Mouse (Mus musculus): Measurements from ENCODE around the gene Trnau1ap.
A peak's percentile ranks its signal among the peaks of the same experiment; 100 is the strongest.
"Not testable (repeated sequence)": the region's sequence is repeated elsewhere in the genome, so short reads cannot be mapped to it uniquely, and the experiment has no call there.

Trnau1ap gene

DNA sequence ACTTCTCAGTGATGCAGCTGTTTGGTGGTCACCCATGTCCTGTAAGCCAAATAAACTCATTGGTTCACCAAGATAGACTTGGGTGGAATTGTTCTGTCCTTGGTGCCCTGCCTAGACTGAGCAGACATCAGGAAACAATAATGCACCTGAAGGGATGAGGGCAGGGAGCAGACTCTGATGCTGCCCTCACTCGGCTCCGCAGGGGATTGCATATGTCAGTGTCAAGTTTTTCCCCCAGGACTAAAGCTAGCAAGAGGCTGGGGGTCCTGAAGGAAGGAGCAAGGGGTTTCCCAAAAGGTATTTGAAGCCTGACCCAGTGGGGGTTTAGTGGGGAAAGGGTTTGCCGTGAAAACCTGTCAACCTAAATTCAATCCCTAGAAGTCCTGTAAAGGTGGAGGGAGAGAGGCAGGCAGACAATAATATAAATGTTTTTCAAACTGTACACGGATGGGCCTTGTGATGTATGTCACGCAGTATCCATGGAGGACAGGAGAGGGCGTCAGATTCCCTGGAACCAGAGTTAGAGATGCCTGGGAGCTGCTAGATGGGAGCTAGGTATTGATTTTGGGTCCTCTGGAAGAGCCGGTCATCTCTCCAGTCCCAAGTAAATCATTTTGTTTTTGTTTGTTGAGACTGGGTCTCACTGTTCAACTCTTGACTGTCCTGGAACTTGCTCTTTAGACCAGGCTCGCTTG lies 33.5 kb downstream of the Trnau1ap start:
- no peak for DNase-seq

- peak; percentile 19 to 40 for DNase-seq
Measured at GRCm38 (mm10) chr4:132293682-132294240, 35.6 kb downstream of the Trnau1ap start.

DNA sequence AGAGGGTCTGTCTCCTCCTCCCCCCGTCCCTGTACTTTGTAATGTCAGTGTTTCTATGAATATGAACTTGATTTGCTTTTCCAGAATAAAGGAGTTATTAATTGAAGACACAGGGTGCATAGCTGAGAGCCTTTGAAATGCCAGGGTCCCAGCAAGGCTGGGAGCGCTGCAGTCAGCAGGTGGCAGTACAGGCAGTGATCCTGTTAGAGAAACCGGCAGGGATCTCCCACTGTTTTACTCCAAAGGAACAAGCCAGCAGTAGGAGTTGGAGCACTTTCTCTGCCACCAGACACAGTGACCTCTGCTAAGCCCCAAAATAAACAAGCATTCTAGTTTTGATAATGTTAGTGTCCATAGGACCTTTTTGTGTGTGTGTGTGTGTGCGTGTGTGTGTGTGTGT lies 36.4 kb downstream of the Trnau1ap start:
- peak; percentile 54 to 64 for DNase-seq

- DNase-seq, result no peak
Measured at GRCm38 (mm10) chr4:132291624-132292335, 37.6 kb downstream of the Trnau1ap start.

- DNase-seq, result no peak
Measured at GRCm38 (mm10) chr4:132291056-132291455, 38.3 kb downstream of the Trnau1ap start.

GRCm38 (mm10) chr4:132288840-132289239 lies 40.5 kb downstream of the Trnau1ap start:
- not testable (repeated sequence) for DNase-seq

DNA sequence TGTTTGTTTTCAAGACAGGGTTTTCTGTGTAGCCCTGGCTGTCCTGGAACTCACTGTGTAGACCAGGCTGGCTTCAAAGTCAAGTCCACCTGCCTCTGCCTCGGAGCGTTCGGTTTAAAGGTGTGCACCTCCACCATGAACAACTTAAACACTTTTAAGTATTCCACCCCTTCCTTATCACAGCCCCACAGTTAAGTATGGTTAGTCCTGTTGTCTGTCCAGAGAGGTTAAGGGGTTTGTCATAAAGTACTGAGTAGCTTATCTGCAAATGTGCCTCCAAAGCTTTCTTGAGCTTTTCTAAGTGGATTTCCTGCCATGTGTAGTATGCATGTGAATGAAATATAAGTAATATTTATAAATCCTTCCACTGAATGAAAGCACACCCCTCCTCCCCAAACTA lies 53.4 kb downstream of the Trnau1ap start:
- DNase-seq, result no peak

- DNase-seq, result peak; percentile 94 to 96
Measured at GRCm38 (mm10) chr4:132274156-132274862, 55.0 kb downstream of the Trnau1ap start, which contains the start of gene Taf12. Gene Taf12 (plus strand): TSS chr4:132274375.

DNA sequence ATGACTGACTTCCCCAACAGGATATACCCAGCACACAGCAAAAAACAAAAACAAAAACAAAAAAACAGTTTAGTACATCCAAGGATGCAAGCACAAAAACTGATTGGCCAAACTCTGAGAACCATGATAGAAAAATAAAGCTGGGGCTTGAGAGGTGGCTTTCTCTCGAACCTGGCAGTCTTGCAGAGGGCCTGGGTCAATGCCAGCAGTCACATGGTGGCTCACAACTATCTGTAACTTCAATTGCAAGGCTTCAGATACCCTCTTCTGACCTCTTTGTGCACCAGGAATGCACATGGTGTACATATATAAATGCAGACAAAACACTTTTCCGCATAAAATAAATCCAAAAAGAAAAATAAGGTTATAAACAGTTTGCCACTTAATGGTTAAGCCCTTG lies 56.2 kb downstream of the Trnau1ap start:
- no peak for DNase-seq

GRCm38 (mm10) chr4:132269740-132270560 lies 59.4 kb downstream of the Trnau1ap start:
- DNase-seq, result peak; percentile 87 to 89

DNA sequence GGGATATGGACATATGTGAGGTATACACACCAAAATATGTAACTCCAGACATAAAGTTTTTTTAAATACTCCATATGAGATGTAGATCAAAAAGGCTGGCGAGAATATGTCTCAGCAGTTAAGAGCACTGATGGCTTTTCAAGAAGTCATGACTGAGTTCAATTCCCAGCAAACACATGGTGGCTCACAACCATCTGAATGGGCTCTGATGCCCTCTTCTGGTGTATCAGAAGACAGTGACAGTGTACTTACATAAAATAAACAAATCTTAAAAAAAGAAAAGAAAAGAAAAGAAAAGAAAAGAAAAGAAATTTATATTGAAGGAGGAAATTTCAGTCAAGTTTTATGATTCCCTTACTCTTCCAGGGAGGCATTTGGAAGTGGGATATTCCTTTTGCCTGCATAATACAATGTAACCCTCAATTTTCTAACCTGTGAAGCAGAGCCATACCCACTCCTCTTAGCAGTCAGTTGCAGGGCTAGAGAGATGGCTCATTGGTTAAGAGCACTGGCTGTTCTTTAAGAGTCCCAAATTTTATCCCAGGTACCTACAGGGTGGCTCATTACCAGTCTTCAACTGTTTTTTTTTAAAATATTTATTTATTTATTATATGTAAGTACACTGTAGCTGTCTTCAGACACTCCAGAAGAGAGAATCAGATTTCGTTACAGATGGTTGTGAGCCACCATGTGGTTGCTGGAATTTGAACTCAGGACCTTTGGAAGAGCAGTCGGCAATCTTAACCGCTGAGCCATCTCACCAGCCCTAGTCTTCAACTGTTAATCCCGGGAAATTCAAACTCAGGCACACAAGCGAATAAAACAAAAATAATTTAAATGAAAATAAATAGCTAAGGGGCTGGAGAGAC lies 60.2 kb downstream of the Trnau1ap start:
- no peak for DNase-seq

- no peak for DNase-seq
Measured at GRCm38 (mm10) chr4:132266835-132267349, 62.4 kb downstream of the Trnau1ap start.

GRCm38 (mm10) chr4:132263313-132263712 lies 66.0 kb downstream of the Trnau1ap start:
- DNase-seq, result no peak

- DNase-seq, result no peak
Measured at GRCm38 (mm10) chr4:132262358-132262616, 67.1 kb downstream of the Trnau1ap start.

Data from lung, postnatal 4 days (tissue).